Mouse (Mus musculus): ENCODE data around the gene Slc11a2. TPM values are rescaled to one million over a fixed set of nuclear protein-coding genes. Genes with fewer than 3 reads are reported as not detected.
"Not testable (repeated sequence)": the region's sequence is repeated elsewhere in the genome, so short reads cannot be mapped to it uniquely, and the experiment has no call there.

Slc11a2 gene
- total RNA-seq, 2 experiments from 2014 or later, result 55.9 to 61.2 TPM

DNA sequence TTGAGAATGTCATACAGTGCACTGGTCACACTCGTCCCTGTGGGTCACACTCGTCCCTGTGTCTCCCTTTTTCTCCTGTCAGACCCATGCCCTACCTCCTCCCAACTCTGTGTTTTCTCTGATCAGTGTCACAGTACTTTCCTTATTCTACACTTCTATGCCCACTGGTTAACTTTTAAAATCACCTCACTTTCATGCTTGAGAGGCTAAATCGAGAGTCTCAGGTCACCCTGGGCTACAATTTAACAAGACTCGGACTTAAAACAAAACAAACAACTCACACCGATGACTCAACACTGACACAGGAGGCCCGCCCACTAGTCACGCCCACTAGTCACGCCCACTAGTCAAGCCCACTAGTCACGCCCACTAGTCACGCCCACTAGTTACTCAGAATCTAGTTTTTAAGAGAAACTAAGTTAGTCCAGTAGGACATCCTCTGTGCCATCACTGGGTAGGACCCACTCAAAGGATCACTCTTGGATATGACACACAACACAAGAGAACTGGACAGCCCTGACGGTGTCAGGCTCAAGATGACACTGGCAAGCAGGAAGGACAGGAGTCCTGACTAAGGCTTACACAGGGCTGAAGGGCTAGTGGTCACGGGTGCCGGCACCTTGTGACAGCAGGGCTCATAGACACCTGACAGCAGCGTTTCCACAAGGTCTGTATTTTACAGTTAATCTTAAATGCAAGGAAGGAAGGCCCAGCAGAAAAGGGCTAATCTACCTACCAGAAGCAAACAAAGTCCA, 13.8 kb downstream of the Slc11a2 start:
- DNase-seq, result no peak
- intact Hi-C loops (cut with DNase I), result no loop called here

DNA sequence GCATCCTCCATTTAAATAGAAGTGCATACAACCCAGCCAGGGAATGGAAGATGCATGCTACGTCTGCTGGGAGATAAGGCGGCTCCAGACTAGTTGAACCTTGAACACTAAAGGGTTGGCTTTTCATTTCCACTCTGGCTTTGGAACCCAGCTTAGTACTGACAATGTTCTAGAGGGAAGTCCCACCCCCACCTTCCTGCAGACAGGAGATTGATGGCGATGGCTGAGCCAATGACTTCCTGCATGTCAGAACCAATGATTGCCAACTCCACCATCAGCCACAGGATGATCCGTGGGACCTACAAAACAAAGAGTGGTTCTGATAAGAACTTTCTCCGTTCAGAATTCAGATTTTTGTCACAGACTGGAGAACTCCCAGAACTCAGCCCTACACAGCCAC, 18.8 kb downstream of the Slc11a2 start:
- intact Hi-C loops (cut with DNase I), result no loop called here
- DNase-seq, result no peak

DNA sequence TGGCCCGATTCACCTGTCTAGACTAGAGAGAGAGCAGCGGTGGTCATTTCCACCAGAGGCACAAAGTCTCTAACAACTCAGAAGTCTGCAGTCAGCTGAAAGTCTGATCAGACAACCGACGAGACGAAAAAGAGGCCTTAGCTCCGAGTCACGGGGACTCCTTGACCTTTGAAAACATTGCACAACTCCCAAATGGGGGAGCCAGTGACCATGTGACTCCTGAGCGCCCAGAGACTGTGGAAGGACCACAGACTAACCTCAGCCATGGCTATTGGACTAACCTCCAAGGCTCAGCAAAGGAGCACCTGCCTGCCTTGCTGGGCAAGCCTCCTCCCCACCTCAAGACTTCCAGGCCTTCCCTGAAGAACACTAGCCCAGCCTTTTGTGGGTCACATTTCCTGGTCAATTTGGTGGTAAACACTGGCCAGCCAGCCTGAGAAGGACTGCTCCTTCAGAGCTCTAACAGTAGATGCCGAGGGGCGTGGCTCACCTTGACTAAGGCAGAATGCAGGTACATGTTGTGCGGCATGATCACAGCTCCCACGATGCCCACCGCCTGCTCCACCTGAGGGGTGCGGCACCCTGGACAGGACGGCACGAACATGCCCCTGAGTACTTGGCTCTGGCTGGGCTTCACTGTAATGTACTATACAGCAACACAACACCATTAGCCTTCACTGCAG, 21.4 kb downstream of the Slc11a2 start:
- DNase-seq, result no peak
- intact Hi-C loops (cut with DNase I), result no loop called here

DNA sequence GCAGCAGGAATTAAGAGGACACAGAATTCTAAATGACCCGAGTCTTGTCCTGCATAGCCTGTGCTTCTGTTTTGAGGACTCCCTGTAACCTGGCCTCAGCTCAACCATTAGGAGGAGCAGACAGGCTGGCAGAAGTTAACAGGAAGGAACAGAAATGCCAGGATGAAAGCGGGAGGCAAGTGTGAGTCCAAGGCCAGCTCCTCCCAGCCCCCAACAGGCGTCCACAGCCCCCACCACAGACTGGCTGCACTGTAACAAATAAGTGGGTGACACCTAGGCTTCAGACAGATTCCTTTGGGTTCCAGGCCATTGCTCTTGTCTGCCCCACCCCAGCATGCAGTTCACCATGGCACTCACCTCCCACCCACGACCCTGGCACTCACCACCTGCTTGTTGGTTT, 22.1 kb downstream of the Slc11a2 start:
- DNase-seq, result no peak
- intact Hi-C loops (cut with DNase I), result no loop called here

DNA sequence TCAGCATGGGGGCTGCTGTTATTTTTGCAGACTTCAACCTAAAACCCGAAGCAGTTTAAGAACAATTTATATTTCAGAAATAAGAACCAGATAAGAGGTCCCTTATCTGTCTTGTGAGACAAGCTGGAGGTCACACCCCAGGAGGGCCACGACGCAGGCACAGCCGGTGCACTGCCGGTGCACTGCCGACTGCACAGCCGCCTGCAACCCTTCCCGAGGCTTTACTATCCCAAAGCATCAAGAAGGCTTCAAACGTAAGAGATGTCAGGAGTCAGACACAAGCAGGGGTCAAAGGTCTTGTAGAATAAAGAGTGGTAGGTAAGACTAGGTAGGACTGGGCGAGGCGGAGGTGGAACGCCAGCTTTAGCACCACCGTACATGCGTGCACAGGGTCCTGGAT, 22.5 kb downstream of the Slc11a2 start:
- intact Hi-C loops (cut with DNase I), result no loop called here

DNA sequence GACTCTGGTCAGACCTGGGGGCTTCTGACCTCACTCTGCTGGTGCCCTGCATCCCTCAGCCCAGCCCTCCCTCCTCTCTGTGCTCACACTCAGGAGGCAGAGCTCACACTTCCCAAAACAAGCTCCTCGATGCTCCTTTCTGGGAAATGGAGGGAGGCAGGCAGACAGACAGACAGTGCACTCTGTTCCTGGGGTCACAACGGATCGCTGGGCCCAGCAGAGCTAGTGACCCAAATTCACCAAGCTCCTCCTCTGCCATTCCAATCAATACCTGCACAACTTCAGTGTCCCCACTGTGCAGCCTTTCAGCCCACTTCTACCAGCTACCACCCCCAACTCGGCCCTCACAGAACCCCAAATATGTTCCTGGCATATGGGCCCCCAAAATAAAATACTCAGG, 23.1 kb downstream of the Slc11a2 start:
- intact Hi-C loops (cut with DNase I), result no loop called here

More for the DNA sequence above, 22.5 kb downstream of the Slc11a2 start:
- no peak for DNase-seq

DNA sequence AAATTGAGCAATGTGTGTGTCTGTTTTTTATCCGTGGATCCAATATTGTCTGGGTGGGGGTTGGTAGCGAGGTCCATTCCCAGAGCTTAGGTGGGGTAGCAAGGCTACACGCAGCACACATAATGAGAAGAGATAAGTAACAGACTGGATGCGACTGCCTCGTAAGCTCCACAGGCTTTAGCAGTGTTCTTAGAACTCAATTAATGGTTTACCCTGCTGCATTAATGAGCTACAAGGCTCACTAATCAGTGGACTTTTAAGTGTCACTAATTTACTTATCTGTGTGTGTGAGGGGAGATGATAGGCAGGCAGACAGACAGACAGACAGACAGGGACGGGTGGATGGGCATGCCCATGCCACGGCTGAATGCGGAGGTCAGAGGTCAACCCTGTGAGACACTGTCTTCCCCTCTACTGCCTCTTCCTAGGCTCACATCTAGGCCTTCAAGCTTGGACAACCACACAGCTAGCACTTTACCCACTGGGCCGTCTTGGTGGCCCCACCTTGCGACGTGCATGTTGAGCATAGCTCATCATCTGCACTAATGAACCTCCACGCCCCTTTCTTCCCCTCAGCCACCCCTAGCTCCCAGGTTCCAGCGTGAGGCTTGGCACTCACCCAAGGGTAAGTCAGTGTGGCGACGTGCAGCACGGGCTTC, 24.2 kb downstream of the Slc11a2 start:
- DNase-seq, result no peak
- intact Hi-C loops (cut with DNase I), result no loop called here

More for the DNA sequence above, 23.1 kb downstream of the Slc11a2 start:
- DNase-seq, result no peak

DNA sequence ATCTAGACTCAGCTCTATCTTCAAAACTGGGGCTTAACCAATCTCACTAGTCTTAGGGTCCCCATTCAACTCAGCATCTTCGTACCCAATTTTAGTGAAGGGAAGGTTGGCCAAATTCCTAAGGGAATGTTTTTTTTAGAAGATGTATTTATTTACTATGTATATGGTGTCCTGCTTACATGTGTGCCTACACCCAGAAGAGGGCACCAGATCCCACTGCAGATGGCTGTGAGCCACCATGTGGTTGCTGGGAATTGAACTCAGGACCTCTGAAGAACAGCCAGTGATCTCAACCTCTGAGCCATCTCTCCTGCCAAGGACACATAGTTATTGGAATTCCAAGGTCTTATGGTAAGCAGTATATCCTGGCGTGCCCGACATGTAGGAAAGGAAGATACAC, 29.3 kb downstream of the Slc11a2 start:
- intact Hi-C loops (cut with DNase I), result no loop called here
- no peak for DNase-seq

DNA sequence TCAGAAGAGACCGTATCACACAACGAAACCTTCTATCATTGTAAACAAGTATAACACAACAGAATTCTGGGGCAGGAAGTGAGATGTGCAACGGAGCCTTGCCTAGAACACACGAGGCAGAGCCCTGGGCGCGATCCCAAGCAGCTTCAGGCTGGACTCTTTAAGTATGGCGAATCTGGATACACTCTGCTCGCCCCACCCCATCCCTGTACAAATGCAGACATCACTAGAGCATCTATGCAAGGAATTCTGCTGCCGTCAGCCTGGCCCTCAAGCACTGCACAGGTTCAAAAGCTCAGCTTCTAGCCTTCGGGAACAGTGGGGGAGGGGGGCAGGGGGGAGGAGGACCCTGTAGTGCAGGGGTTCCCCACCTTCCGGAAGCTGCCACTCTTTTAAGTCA, 31.9 kb downstream of the Slc11a2 start:
- DNase-seq, result no peak
- intact Hi-C loops (cut with DNase I), result no loop called here

DNA sequence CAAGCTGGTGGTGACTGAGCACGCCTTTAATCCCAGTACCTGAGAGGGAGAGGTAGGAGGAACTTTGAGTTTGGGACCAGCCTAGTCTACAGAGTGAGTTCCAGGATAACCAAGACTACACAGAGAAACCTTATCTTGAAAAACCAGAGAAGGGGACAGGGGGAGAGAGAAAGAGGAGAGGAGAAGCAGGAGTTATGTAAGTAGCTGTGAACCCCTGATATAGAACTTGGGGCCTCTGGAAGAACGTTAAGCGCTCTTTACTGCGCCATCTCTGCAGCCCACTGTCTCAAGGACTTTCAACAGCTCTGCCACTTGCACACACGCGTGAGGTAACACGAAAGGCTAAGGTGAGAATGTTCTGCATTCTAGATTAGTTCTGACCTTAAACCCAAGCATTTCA, 33.3 kb downstream of the Slc11a2 start:
- intact Hi-C loops (cut with DNase I), result no loop called here

DNA sequence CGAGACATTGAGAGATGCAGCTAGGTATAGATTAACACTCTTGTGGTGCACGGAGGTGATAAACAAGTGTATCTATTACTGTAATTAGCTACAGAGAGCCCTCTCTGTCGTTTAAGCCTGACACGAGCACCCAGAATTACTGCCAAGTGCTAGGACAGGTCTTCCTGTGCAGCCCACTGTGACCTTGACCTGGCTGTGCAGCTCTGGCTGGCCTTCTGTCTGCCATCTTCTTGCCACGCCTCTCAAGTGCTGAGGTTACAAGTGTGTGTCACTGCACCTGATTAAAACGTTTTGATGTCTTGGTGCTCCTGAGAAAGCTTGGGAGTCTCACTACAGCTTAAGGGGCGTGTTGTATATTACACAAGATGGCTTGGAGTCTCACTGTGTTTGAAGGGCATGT, 33.8 kb downstream of the Slc11a2 start:
- DNase-seq, result no peak
- intact Hi-C loops (cut with DNase I), result no loop called here

More for the DNA sequence above, 33.3 kb downstream of the Slc11a2 start:
- DNase-seq, result no peak

DNA sequence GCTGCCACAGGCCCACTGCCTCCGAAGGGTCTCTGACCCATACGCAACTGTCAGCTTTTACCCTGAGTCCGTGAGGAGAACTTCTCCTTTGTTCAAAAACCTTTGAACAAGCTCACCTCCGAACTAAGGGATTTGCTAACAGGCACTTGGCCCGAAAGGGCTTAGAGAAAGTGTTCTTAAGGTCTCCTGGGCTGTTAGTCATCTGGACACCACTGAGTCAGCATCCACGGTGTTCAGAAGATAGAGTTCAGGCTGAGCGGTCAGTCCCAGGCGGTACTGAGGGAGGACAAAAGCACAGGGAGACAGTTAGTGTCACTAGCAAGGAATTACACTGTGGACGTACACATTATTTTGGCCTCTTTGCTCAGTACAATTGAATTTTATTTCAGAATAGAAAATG, 36.0 kb downstream of the Slc11a2 start:
- intact Hi-C loops (cut with DNase I), result no loop called here
- DNase-seq, result no peak

DNA sequence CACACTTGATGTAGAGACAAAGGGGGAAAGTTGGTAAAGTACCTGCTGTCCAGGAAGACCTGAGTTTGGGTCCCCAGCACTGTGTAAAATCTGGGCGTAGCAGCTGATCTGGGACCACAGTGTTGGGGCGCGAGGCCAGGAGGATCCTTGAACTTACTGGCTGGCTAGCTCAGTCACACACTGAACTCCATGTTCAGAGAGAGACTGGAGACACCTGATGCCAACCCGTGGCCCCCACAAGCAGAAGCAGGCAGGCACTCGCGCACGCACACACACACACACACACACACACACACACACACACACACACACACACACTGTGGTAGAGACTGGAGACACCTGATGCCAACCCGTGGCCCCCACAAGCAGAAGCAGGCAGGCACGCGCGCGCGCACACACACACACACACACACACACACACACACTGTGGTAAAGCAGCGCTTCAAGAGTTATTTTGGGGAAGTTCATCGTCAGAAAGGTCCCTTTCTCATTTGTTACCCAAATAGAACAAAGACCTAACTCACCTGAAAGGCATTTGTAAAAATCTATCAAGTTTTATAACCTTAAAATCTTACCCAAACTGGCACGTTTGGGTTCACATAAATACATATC, 36.5 kb downstream of the Slc11a2 start:
- intact Hi-C loops (cut with DNase I), result no loop called here
- no peak for DNase-seq

DNA sequence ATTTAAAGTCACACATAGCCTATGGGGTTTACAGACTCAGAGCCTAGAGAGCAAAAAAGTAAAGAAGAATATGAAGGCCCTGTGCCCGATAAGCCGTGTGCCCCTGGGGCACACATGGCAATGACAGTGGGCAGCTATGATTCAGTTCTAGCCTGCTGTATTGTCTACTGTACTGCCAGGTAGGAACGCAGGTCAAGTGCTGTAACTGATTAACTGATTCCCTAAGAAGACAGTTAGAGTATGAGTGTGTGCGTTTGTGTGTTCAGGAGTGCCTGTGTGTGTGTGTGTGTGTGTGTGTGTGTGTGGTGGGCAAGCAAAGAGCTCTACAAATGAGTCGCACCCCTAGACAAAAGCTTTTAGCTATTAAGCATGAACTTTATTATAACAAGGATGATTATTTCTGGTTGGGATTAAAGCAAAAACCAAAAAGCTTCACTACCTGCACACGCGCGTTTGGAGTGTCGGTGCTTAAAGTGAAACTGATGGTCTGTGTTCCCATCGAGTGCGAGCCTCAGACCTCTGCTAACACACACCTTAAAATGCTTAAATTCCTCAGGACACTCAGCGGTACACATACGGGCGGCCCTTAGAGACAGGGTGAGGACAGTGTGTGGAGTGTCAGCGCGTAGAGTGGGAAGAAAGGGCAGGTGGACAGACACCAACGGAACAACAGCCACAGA, 37.2 kb downstream of the Slc11a2 start:
- intact Hi-C loops (cut with DNase I), result no loop called here
- DNase-seq, result no peak

DNA sequence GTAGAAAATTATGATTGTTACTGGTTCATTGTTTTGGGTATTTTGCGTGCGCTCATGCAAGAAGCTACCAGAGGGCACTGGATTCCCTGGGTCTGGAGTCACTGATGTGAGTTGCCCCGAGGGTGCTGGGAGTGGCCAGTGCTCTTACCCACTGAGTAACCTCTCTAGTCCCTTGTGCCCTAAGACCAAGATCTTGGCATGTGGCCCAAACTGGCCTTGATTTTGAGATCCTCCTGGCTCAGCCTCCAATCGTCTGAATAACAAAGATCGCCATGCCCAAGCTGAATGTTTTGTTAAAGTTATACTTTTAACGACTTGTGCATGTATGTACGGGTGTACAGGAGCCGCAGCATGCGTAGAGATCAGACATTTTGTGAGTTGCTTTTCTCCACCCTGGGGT, 39.2 kb downstream of the Slc11a2 start:
- DNase-seq, result no peak
- intact Hi-C loops (cut with DNase I), result no loop called here

DNA sequence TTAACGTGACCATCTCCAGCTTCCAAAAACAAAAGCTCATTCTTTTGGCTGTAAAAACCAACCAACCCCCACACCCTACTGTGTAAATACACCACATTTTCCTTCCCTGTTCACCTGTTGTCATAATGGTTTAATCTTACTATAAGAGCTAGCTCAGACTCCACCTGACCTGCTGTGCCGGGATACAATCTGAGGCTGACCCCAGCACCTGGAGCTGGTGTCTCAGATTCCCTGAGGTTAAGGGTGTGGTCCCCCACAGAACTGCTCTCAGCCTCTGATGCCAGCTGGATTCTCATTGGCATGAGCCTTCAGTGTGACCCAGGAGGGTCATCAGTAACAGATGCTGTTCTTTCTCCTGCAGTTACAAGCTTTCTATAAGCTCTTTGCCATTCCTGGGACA, 44.8 kb downstream of the Slc11a2 start:
- DNase-seq, result no peak
- intact Hi-C loops (cut with DNase I), result no loop called here

DNA sequence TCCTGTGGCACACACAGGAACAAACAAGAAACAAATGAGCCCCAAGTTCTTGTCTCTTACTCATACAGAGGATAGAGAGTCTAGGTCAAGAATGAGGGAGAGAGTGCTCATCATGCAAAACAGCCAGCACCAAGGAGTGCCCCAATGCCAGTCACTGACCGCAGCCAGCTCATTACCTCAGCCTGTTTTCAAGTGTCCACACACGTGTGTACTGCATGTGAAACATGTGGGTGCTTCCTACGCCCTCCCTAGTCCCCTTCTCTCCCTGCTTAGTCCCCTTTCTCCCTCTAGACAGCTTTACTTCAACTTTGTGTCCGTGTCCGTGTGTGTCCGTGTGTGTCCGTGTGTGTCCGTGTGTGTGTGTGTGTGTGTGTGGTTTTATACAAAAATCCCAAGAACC, 45.2 kb downstream of the Slc11a2 start:
- intact Hi-C loops (cut with DNase I), result no loop called here
- no peak for DNase-seq

DNA sequence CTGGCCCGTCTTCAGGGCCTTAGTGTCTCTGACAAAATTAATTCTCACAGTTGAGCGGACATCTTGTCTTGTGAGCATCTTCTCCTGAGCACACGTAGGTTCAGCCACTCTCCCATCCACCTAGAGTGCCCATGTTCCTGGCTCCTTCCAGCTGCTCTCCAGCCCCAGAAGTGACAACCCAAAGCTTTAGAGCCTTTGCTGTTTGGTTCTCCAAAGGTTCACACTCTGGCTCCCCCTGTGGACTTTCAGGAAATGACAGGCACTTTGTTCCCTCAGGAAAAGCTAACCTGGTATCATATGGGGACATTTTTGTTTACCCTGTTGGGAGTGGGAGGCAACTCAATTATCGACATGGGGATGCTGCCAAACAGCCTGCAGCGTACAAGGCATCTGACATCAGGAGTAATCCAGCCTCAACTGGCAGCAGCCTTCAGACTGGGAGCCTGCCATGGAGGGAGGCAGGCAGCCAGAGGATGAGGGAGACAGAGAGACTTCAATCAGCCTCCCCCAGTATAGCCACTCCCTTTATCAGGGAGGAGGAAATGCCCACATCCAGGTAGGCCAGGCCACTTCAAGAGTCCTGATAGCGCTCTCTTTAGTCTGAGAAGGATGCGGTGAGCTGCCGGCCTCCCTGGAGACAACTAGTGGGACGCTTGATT, 46.9 kb downstream of the Slc11a2 start:
- intact Hi-C loops (cut with DNase I), result not testable (repeated sequence)
- peak; percentile 83 for DNase-seq

DNA sequence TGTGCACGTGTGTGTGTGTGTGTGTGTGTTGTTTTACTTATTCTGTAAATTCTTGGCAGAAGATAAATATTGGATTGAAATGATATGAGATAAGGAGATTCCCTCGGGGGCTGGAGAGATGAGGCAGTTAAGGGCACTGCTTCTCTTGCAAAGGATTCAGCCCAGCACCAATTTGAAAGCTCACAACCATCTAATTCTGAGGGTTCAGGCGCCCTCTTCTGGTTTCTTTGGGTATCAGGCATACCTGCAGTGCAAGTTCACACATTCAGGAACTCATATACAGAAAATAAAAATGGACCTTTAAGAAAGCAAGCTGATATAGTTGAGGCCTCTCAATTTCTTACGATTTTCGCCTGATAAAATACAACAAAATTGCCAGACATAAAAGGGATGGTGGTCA, 49.8 kb downstream of the Slc11a2 start:
- peak; percentile 69 for DNase-seq
- intact Hi-C loops (cut with DNase I), result no loop called here

DNA sequence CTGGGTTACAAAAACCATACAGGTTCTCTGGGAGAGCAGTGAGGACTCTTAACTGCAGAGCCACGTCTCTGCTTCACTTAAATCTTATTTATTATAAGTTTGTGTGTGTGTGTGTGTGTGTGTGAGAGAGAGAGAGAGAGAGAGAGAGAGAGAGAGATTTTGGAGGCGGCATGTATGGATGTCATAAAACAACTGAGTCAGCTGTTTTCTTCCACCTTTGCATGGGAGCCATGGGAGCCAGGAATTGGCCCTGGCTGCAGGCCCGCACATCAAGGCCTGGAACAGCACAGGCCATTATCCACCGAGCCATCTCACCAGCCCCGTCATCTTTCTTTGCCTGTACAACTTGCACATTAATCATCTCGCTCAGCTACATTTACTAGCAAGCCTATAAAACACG, 57.8 kb downstream of the Slc11a2 start:
- intact Hi-C loops (cut with DNase I), result no loop called here
- DNase-seq, result no peak

All from left cerebral cortex, postnatal 4 days (tissue).